Mouse (Mus musculus) gastrocnemius, adult 2 months (tissue): ENCODE measurements around the gene Dusp7. TPM values are rescaled to one million over a fixed set of nuclear protein-coding genes. Genes with fewer than 3 reads are reported as not detected.
A peak's percentile ranks its signal among the peaks of the same experiment; 100 is the strongest.

Experiments used
- DNase-seq: peaks from one replicate; pipeline ENCODE4 v3.0.0; 2022
- H3K27ac ChIP-seq: fragments of 200-600 bp; 2 replicates; pipeline ENCODE4 v1.8.1; 2022; ENCODE audit warnings: mild to moderate bottlenecking
- H3K4me3 ChIP-seq: fragments of 200-600 bp; 2 replicates; pipeline ENCODE4 v1.8.1; 2022; ENCODE audit warnings: mild to moderate bottlenecking, moderate library complexity
- CTCF ChIP-seq: fragments of 200-600 bp; IDR thresholded peaks from 2 replicates; pipeline ENCODE4 v1.8.1; 2022; ENCODE audit warnings: antibody characterized with exemption, mild to moderate bottlenecking, moderate library complexity
- intact Hi-C: fragments of 180-260 bp; cut with DNase I; formaldehyde crosslinking; loops from one replicate; pipeline ENCODE4 v1.15.1; 2025
- long read RNA-seq, 2 experiments: library from polyadenylated mRNA; stranded (forward); transcript quantifications; one replicate each; pipeline ENCODE4 v2.0.0; 2021
- total RNA-seq, 2 experiments: library from RNA; stranded (reverse); gene quantifications; 2 replicates each; pipeline ENCODE4 v1.2.3; 2021

The Dusp7 gene
- 10 to 100 TPM; 26.6 to 34.6 TPM for total RNA-seq
- long read RNA-seq, experiment 1, transcript Dusp7-201 (3 exons, 3,213 nt), result major isoform, 12 of 20 reads
- long read RNA-seq, experiment 1, partial matches to known transcripts, result 5 of 20 reads
- long read RNA-seq, experiment 1, other reads (novel, unspliced or antisense), result 2 of 20 reads
- long read RNA-seq, experiment 2, transcript Dusp7-201 (3 exons, 3,213 nt), result major isoform, 21 of 34 reads
- long read RNA-seq, experiment 2, partial matches to known transcripts, result 3 of 34 reads
- long read RNA-seq, experiment 2, other reads (novel, unspliced or antisense), result 10 of 34 reads

GRCm38 (mm10) chr9:106368112-106368717 is at the start of gene Dusp7:
Gene Dusp7, plus strand, starts transcription at chr9:106368632.
- DNase-seq, result peak; percentile 96
- Histone ChIP-seq H3K4me3 (peak within 1 kb of the TSS; percentile 96), H3K27ac (peak within 1 kb of the TSS; percentile 98)
- no peak for TF ChIP-seq CTCF
- intact Hi-C loops, result loop anchor here (5.0 kb wide), 1 partner anchor 109 kb away; the partner anchor contains the start of genes Parp3 and Rrp9

GRCm38 (mm10) chr9:106319095-106319494 is 49.3 kb upstream of the Dusp7 start:
- DNase-seq, result no peak
- no peak overlapping the region for H3K4me3 ChIP-seq
- TF ChIP-seq CTCF, result no peak
- peak overlapping the region; percentile 10; the same call in 1 of the 2 replicates for H3K27ac ChIP-seq
- intact Hi-C loops, result no loop called here

GRCm38 (mm10) chr9:106322497-106322896 is 45.9 kb upstream of the Dusp7 start:
- intact Hi-C loops, result no loop called here
- no peak for TF ChIP-seq CTCF
- Histone ChIP-seq H3K4me3 (no peak overlapping the region), H3K27ac (peak overlapping the region; percentile 59)
- DNase-seq, result no peak

GRCm38 (mm10) chr9:106326241-106326640 is 42.2 kb upstream of the Dusp7 start:
- TF ChIP-seq CTCF, result no peak
- Histone ChIP-seq H3K4me3 (no peak overlapping the region), H3K27ac (no peak overlapping the region)
- DNase-seq, result no peak
- intact Hi-C loops, result no loop called here

GRCm38 (mm10) chr9:106327125-106327809 is 41.2 kb upstream of the Dusp7 start:
- Histone ChIP-seq H3K27ac (no peak overlapping the region), H3K4me3 (no peak overlapping the region)
- no peak for DNase-seq
- no peak for TF ChIP-seq CTCF
- intact Hi-C loops, result no loop called here

GRCm38 (mm10) chr9:106328068-106328610 is 40.3 kb upstream of the Dusp7 start:
- Histone ChIP-seq H3K4me3 (no peak overlapping the region), H3K27ac (no peak overlapping the region)
- DNase-seq, result no peak
- TF ChIP-seq CTCF, result no peak
- intact Hi-C loops, result no loop called here

GRCm38 (mm10) chr9:106328772-106329511 is 39.5 kb upstream of the Dusp7 start:
- intact Hi-C loops, result no loop called here
- no peak overlapping the region for H3K4me3 ChIP-seq
- H3K27ac ChIP-seq, result no peak overlapping the region
- no peak for TF ChIP-seq CTCF
- DNase-seq, result no peak

- Histone ChIP-seq H3K4me3 (no peak overlapping the region), H3K27ac (no peak overlapping the region)
- no peak for DNase-seq
- intact Hi-C loops, result no loop called here
- TF ChIP-seq CTCF, result no peak
These were observed 35.7 kb upstream of the Dusp7 start for GRCm38 (mm10) chr9:106332746-106333145.

GRCm38 (mm10) chr9:106337620-106338019 is 30.8 kb upstream of the Dusp7 start:
- Histone ChIP-seq H3K27ac (peak overlapping the region; percentile 73), H3K4me3 (no peak overlapping the region)
- intact Hi-C loops, result no loop called here
- DNase-seq, result no peak
- TF ChIP-seq CTCF, result no peak

GRCm38 (mm10) chr9:106338462-106339172 is 29.8 kb upstream of the Dusp7 start:
- intact Hi-C loops, result no loop called here
- no peak for DNase-seq
- H3K4me3 ChIP-seq, result no peak overlapping the region
- peak overlapping the region; percentile 73 for H3K27ac ChIP-seq
- no peak for TF ChIP-seq CTCF

GRCm38 (mm10) chr9:106339173-106339558 is 29.3 kb upstream of the Dusp7 start:
- no peak overlapping the region for H3K4me3 ChIP-seq
- intact Hi-C loops, result no loop called here
- no peak for TF ChIP-seq CTCF
- no peak for DNase-seq
- H3K27ac ChIP-seq, result 0 out of 2 replicates have a peak overlapping the region, but pooled peaks have one; percentile 8

GRCm38 (mm10) chr9:106339730-106340129 is 28.7 kb upstream of the Dusp7 start:
- H3K27ac ChIP-seq, result no peak overlapping the region
- no peak for DNase-seq
- intact Hi-C loops, result no loop called here
- no peak for TF ChIP-seq CTCF
- no peak overlapping the region for H3K4me3 ChIP-seq
